Mouse (Mus musculus): ENCODE data around the gene H2-Ke6. TPM values are rescaled to one million over a fixed set of nuclear protein-coding genes. Genes with fewer than 3 reads are reported as not detected.

Gene H2-Ke6
- total and polyA plus RNA-seq, 3 experiments = 20.8 to 47.1 (median 31.7) TPM

GRCm38 (mm10) chr17:33980181-33981035 is 47.5 kb downstream of the H2-Ke6 start:
- H3K4me3 ChIP-seq (replicated peaks in 1 of 3; ENCODE audit: low read depth in 2 of 3, low read length in 2 of 3, poor library complexity in 1 of 3) = no peak overlapping the region
- H3K27me3 ChIP-seq (replicated peaks) = no peaks in the 10 kb centered on the region
- no peak overlapping the region for H3K9ac ChIP-seq (ENCODE audit: insufficient read depth, low read depth)
- no peak overlapping the region for H3K4me2 ChIP-seq (ENCODE audit: insufficient read depth, low read depth, poor library complexity, severe bottlenecking)
- dilution Hi-C loops (cut with MboI; ENCODE audit: extremely low pct_ligation_motif_present, extremely low pct_unique_long_range_greater_than_20kb, low sequenced_read_pairs) = no loop called here
- peaks cover 6 to 20% of the 10 kb centered on the region in 2 experiments; a peak in 3 of 4 replicates for H3K4me1 ChIP-seq (ENCODE audit: control insufficient read depth in 1 of 2, insufficient read depth in 2 of 2)
- no peaks in the 10 kb centered on the region for H3K9me3 ChIP-seq (replicated peaks; ENCODE audit: low read length)
- in situ Hi-C loops (cut with MboI; ENCODE audit: low pct_ligation_motif_present, low pct_unique_long_range_greater_than_20kb, low sequenced_read_pairs) = loop anchor here (25.0 kb wide), 1 partner anchor 1482 kb away; the partner anchor contains the start of gene H2-Q10
- no peak for DNase-seq (ENCODE audit: extremely low read depth)
- peaks cover 0 to 1% of the 10 kb centered on the region in 2 experiments for H3K36me3 ChIP-seq (replicated peaks in 1 of 2; ENCODE audit: control insufficient read depth in 1 of 2, insufficient read depth in 1 of 2, low read length in 1 of 2)
- H3K27ac ChIP-seq (ENCODE audit: insufficient read depth, low read depth) = no peak overlapping the region
- TF ChIP-seq ELF1 (IDR thresholded peaks at IDR 0.05; ENCODE audit: low read depth, low read length) (no peak), SIN3A (IDR thresholded peaks at IDR 0.05; ENCODE audit: low read length) (no peak), ZC3H11A (IDR thresholded peaks at IDR 0.05; ENCODE audit: low read depth, low read length) (no peak), HCFC1 (IDR thresholded peaks at IDR 0.05; ENCODE audit: low read depth, low read length) (no peak), E2F4 (IDR thresholded peaks at IDR 0.05; ENCODE audit: insufficient replicate concordance, low read depth, low read length) (no peak), BHLHE40 (IDR thresholded peaks at IDR 0.05; ENCODE audit: low read depth, low read length) (no peak), SMC3 (IDR thresholded peaks at IDR 0.05; ENCODE audit: low read depth, low read length) (no peak), USF1 (IDR thresholded peaks at IDR 0.05; ENCODE audit: low read depth, low read length) (no peak), NELFE (IDR thresholded peaks at IDR 0.05; ENCODE audit: low read depth, low read length) (no peak), MEF2A (IDR thresholded peaks at IDR 0.05; ENCODE audit: borderline replicate concordance, low read depth, low read length) (no peak), CTCF (conservative IDR thresholded peaks at IDR 0.05 in 1 of 2, IDR thresholded peaks at IDR 0.05 in 1 of 2; ENCODE audit: low read depth in 2 of 2, low read length in 2 of 2) (no peak), EP300 (IDR thresholded peaks at IDR 0.05; ENCODE audit: low read length) (no peak), TCF12 (IDR thresholded peaks at IDR 0.05; ENCODE audit: low read depth, low read length) (no peak), NRF1 (IDR thresholded peaks at IDR 0.05; ENCODE audit: low read depth, low read length) (no peak), IRF4 (IDR thresholded peaks at IDR 0.05; ENCODE audit: low read depth, low read length) (no peak), RAD21 (IDR thresholded peaks at IDR 0.05; ENCODE audit: low read depth, low read length) (no peak), ETS1 (conservative IDR thresholded peaks at IDR 0.05; ENCODE audit: low read depth, low read length) (no peak), PAX5 (IDR thresholded peaks at IDR 0.05; ENCODE audit: low read length) (no peak), POLR2AphosphoS2 (IDR thresholded peaks at IDR 0.05; ENCODE audit: low read depth, low read length) (no peak), RCOR1 (conservative IDR thresholded peaks at IDR 0.05; ENCODE audit: low read depth, low read length) (no peak)
- H3K79me2 ChIP-seq (replicated peaks; ENCODE audit: control insufficient read depth, extremely low read depth, insufficient read depth, poor library complexity, severe bottlenecking) = no peaks in the 10 kb centered on the region
